Mouse (Mus musculus) heart, postnatal 0 days (tissue): ENCODE data around the gene Atg7. TPM values are rescaled to one million over a fixed set of nuclear protein-coding genes. Genes with fewer than 3 reads are reported as not detected.

Experiments
- ATAC-seq: fragments of 200-750 bp; cut with Nextera tagmentation; 2 replicates; pipeline ENCODE4 v1.8.0; 2017; ENCODE audit warnings: low read depth, moderate number of reproducible peaks, moderate library complexity; ENCODE audit not compliant: insufficient read depth
- DNase-seq: peaks from one replicate; pipeline ENCODE4 v3.0.0-alpha.2; 2016; ENCODE audit warnings: low spot score
- H3K27ac ChIP-seq: fragments of 300-500 bp; sonication (generic); 2 replicates; pipeline ENCODE4 v1.5.1; 2014; ENCODE audit warnings: low read depth, mild to moderate bottlenecking
- H3K27me3 ChIP-seq: fragments of 300-500 bp; sonication (generic); 2 replicates; pipeline ENCODE4 v1.6.1; 2014; ENCODE audit warnings: low read length, mixed read lengths; ENCODE audit not compliant: control insufficient read depth, insufficient read depth
- H3K36me3 ChIP-seq: fragments of 300-500 bp; sonication (generic); replicated peaks from 2 replicates; pipeline ENCODE4 v1.6.1; 2014; ENCODE audit warnings: low read length, mixed read lengths; ENCODE audit not compliant: control insufficient read depth, insufficient read depth
- H3K4me1 ChIP-seq: fragments of 300-500 bp; sonication (generic); 2 replicates; pipeline ENCODE4 v1.6.1; 2014; ENCODE audit warnings: antibody characterized with exemption; ENCODE audit not compliant: control insufficient read depth, insufficient read depth
- H3K4me2 ChIP-seq: fragments of 300-500 bp; sonication (generic); 2 replicates; pipeline ENCODE4 v1.6.1; 2014; ENCODE audit warnings: low read depth, mild to moderate bottlenecking, low read length, moderate library complexity
- H3K4me3 ChIP-seq: fragments of 300-500 bp; sonication (generic); 2 replicates; pipeline ENCODE4 v1.5.1; 2014; ENCODE audit warnings: low read depth, low read length
- H3K9ac ChIP-seq: fragments of 300-500 bp; sonication (generic); replicated peaks from 2 replicates; pipeline ENCODE4 v1.6.1; 2014; ENCODE audit warnings: low read depth, low read length, mixed read lengths
- H3K9me3 ChIP-seq: fragments of 300-500 bp; sonication (generic); replicated peaks from 2 replicates; pipeline ENCODE4 v1.6.1; 2016; ENCODE audit warnings: low read length; ENCODE audit not compliant: control insufficient read depth
- CTCF ChIP-seq: IDR thresholded peaks from 2 replicates; pipeline ENCODE4 v1.5.1; 2016; ENCODE audit warnings: antibody characterized with exemption, control low read depth, low read depth
- EP300 ChIP-seq: IDR thresholded peaks from 2 replicates; pipeline ENCODE4 v1.6.1; 2016; ENCODE audit warnings: antibody characterized with exemption, low read depth
- WGBS: fragments of 180-500 bp; shearing (Covaris S2); extraction: QIAGEN DNeasy Blood & Tissue Kit; methylation state at CpG from one replicate; pipeline ENCODE4 v1.1.7; 2014; 5-methylcytosine and 5-hydroxymethylcytosine counted together
- polyA plus RNA-seq: library from polyadenylated mRNA; unstranded; fragments of >200 nt; fragmentation: Nextera tagmentation; extraction: Ambion mirVana; gene quantifications from 2 replicates; pipeline ENCODE4 v1.2.1, GENCODE M21; 2015
- total RNA-seq: library from RNA; depleted of rRNA; stranded (reverse); fragments of >200 nt; gene quantifications from 2 replicates; pipeline ENCODE4 v1.2.3, GENCODE M21; 2014; ENCODE audit warnings: low replicate concordance

The Atg7 gene
- total and polyA plus RNA-seq, 2 experiments from 2014 or later, result 13.8 to 14.8 TPM

DNA sequence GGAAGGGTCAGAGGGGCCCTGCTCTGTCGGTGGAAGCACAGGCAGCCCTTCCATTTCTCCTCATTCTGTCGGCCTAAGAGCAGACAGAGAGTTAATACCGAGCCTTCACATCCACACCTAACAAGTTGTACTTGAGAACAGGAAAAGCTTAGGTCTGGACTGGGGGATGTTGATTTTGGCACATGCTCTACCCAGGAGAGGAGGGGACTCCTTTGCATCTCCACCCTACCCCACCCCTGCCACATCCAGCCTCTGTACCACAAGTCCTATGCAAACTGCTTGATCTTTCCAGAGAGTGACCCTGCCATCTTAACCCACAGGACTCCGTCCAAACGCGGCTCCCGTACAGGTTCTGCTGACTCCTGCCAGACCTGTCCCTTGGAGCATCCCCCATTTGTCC is 178.7 kb downstream of the Atg7 start:
- Histone ChIP-seq H3K4me3 (no peak overlapping the region), H3K27ac (peak overlapping the region; percentile 78; the same call in 1 of the 2 replicates), H3K9ac (no peak overlapping the region), H3K4me2 (no peak overlapping the region), H3K9me3 (peaks cover 3% of the 10 kb centered on the region; the same call in 1 of the 2 replicates), H3K36me3 (no peaks in the 10 kb centered on the region), H3K27me3 (no peaks in the 10 kb centered on the region), H3K4me1 (peaks cover 12% of the 10 kb centered on the region)
- no peak for TF ChIP-seq EP300
- no peak for TF ChIP-seq CTCF
- ATAC-seq (0 out of 2 replicates have a peak, but pooled peaks have one; percentile 43), DNase-seq (peak; percentile 42)
- WGBS, result 71% methylated on average over 7 of the region's 7 CpGs

DNA sequence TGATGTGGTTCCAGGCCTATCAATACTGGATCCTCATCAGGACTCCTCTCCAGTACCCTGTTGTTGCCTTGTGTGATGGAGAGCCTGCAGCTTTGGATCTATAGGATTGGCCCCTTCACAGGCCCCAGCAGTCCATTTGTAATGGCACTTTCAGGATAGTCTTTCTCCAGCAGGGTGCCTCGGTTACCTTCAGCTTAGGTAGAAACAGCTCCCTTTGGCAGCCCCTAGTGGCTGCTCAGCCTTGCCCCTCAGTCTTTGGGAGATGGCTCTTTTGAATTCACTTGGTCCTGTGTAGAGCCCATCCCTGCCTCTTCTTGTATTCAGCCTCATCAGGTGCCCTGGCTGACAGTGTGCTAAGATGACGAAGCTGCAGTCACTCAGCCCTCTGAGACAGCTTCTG is 184.0 kb downstream of the Atg7 start:
- WGBS, result 78% methylated on average over 2 of the region's 2 CpGs
- Histone ChIP-seq H3K9me3 (peaks cover 3% of the 10 kb centered on the region; the same call in 1 of the 2 replicates), H3K27me3 (no peaks in the 10 kb centered on the region), H3K4me1 (peaks cover 5% of the 10 kb centered on the region; the same call in 1 of the 2 replicates), H3K4me2 (no peak overlapping the region), H3K4me3 (no peak overlapping the region), H3K27ac (no peak overlapping the region), H3K9ac (no peak overlapping the region), H3K36me3 (no peaks in the 10 kb centered on the region)
- no peak; the same call in 1 of the 2 replicates for TF ChIP-seq CTCF
- TF ChIP-seq EP300, result no peak
- DNase-seq (no peak), ATAC-seq (no peak)

DNA sequence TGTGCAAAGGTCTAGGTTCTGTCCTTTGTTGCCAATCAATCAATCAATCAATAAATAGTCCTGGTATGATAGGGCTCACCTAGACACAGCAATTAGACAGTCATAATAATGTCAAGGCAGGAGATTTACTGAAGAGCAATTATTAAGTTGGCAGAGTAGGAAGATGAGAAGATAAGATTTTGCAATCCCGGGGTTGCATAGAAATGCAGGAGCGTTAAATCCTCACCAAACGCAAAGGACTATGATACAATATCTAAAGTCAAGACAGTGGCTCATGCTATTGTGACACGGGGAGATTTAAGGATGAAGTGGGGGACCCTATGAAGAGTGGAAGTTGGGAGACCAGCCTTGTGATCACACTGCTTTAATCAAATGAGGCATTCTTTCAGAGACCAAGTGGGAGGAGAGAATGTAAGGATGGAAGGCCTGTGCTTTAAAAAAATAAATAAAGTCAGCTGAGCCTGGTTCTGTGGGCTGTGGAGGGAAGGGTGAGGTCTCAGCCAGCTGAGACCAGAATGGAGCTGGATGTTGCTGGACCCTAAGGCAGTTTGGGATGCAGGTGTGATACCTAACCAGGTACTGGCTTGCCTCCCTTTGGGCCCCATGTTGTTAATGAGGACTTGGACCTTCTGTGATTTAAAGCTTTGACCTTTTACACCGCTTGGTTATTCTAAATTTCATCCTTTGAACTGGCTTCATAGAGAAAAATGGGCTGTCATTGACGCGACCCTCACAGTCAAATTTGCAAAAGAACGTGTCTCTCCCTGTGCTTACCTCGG is 187.0 kb downstream of the Atg7 start:
- no peak for TF ChIP-seq EP300
- TF ChIP-seq CTCF, result no peak
- 89% methylated on average over 9 of the region's 9 CpGs for WGBS
- ATAC-seq, result no peak

DNA sequence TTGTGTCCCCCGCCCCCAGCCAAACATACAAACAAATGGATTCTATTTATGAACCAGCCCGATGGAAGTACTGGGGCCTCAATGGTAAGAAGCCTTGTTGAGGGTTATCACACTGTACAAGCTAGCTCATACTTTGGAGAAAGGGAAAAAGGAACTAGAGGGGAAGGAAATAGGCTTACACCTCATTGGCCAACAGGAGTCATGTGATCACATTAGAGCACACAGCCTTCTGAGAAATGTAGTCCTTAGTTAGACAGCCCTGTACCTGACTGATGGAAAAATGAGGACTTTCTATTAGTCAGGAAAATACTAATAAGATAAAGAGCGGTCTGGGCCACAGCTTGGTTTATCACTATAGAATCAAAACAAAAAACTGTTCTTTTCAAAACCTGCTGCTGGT is 188.9 kb downstream of the Atg7 start:
- no peak for DNase-seq
- 77% methylated on average over 3 of the region's 3 CpGs for WGBS
- Histone ChIP-seq H3K27me3 (no peaks in the 10 kb centered on the region), H3K36me3 (no peaks in the 10 kb centered on the region), H3K9ac (no peak overlapping the region), H3K4me2 (no peak overlapping the region), H3K4me1 (peaks cover 3% of the 10 kb centered on the region; the same call in 1 of the 2 replicates), H3K4me3 (no peak overlapping the region), H3K27ac (no peak overlapping the region), H3K9me3 (no peaks in the 10 kb centered on the region)
- TF ChIP-seq EP300 (no peak), CTCF (no peak)
- ATAC-seq, result no peak

More for the DNA sequence above, 187.0 kb downstream of the Atg7 start:
- Histone ChIP-seq H3K27ac (no peak overlapping the region), H3K9me3 (no peaks in the 10 kb centered on the region), H3K9ac (no peak overlapping the region), H3K4me3 (no peak overlapping the region), H3K4me1 (peaks cover 3% of the 10 kb centered on the region; the same call in 1 of the 2 replicates), H3K36me3 (no peaks in the 10 kb centered on the region), H3K27me3 (no peaks in the 10 kb centered on the region), H3K4me2 (no peak overlapping the region)
- DNase-seq, result no peak

DNA sequence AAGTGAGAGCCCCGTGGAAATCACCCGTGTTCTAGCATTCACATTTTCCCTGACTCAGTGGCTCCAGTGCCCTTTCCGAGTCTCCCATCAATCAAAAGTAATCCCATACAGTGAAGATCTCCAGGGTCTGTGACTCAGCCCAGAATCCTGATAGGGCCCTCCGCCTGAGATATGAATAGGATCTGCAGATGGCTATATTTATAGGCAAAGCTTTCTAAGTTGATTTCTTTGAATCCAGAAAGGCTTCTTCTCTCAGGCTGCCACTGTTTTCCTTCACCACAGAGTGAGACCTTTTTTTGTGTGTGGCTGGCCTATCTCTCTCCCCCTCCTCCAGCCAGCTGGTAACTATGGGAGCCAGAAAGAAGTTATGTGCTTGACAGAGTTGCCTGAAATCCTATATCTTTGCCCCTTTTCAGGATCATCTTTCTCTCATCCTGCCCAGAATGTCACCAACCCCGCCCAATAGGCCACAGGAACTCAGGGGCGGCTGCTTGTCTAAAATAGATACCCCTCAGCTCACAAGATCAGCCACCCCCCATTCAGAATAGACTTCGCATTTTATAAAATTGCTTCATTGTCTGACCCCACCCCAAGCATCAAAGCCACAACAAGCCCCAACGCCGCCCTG is 190.3 kb downstream of the Atg7 start:
- Histone ChIP-seq H3K4me2 (no peak overlapping the region), H3K36me3 (no peaks in the 10 kb centered on the region), H3K9ac (no peak overlapping the region), H3K9me3 (no peaks in the 10 kb centered on the region), H3K4me3 (no peak overlapping the region), H3K27ac (no peak overlapping the region), H3K4me1 (peaks cover 3% of the 10 kb centered on the region; the same call in 1 of the 2 replicates), H3K27me3 (no peaks in the 10 kb centered on the region)
- WGBS, result 71% methylated on average over 9 of the region's 9 CpGs
- TF ChIP-seq EP300 (no peak), CTCF (no peak)
- DNase-seq (no peak), ATAC-seq (no peak)
